Mouse (Mus musculus): ENCODE measurements around the gene Kera. TPM values are rescaled to one million over a fixed set of nuclear protein-coding genes. Genes with fewer than 3 reads are reported as not detected.

Kera gene
- 0.10 and 0.30 TPM in 2 replicates for polyA plus RNA-seq (2015; fragmentation: Nextera tagmentation; extraction: Ambion mirVana)

GRCm38 (mm10) chr10:97606579-97606978 is at the start of gene Kera:
TSS of gene Kera (plus strand) at chr10:97606879.
- Histone ChIP-seq H3K4me2 (no peak within 1 kb of the TSS), H3K27ac (replicated peaks) (no peak within 1 kb of the TSS), H3K9ac (no peak within 1 kb of the TSS), H3K36me3 (replicated peaks) (no peaks in the 10 kb centered on the region), H3K4me1 (replicated peaks) (no peaks in the 10 kb centered on the region), H3K9me3 (replicated peaks) (no peaks in the 10 kb centered on the region), H3K4me3 (replicated peaks) (no peak within 1 kb of the TSS), H3K27me3 (no peaks in the 10 kb centered on the region)
- ATAC-seq (ENCODE audit: insufficient read depth), result no peak
- WGBS (ENCODE audit: insufficient replicate concordance), result 48% methylated on average over 2 of the region's 2 CpGs

- 54% methylated on average over 10 of the region's 10 CpGs for WGBS (ENCODE audit: insufficient replicate concordance)
- Histone ChIP-seq H3K36me3 (replicated peaks) (no peaks in the 10 kb centered on the region), H3K9me3 (replicated peaks) (no peaks in the 10 kb centered on the region), H3K27me3 (no peaks in the 10 kb centered on the region), H3K4me3 (replicated peaks) (no peak within 1 kb of the TSS), H3K4me1 (replicated peaks) (no peaks in the 10 kb centered on the region), H3K9ac (no peak within 1 kb of the TSS), H3K27ac (replicated peaks) (no peak within 1 kb of the TSS), H3K4me2 (no peak within 1 kb of the TSS)
- no peak for ATAC-seq (ENCODE audit: insufficient read depth)
These were observed 41.5 kb upstream of the Kera start, which contains the start of gene Lum for GRCm38 (mm10) chr10:97564957-97565856. TSS of gene Lum (plus strand) at chr10:97565128.

- Histone ChIP-seq H3K9me3 (replicated peaks) (no peaks in the 10 kb centered on the region), H3K4me1 (replicated peaks) (no peaks in the 10 kb centered on the region), H3K4me3 (replicated peaks) (no peak overlapping the region), H3K9ac (no peak overlapping the region), H3K27ac (replicated peaks) (no peak overlapping the region), H3K27me3 (no peaks in the 10 kb centered on the region), H3K4me2 (no peak overlapping the region), H3K36me3 (replicated peaks) (no peaks in the 10 kb centered on the region)
- 46% methylated on average over 8 of the region's 8 CpGs for WGBS (ENCODE audit: insufficient replicate concordance)
- ATAC-seq (ENCODE audit: insufficient read depth), result no peak
These were observed 39.1 kb upstream of the Kera start for GRCm38 (mm10) chr10:97567489-97568135.

GRCm38 (mm10) chr10:97582543-97583231 is 24.0 kb upstream of the Kera start:
- no peak for ATAC-seq (ENCODE audit: insufficient read depth)

GRCm38 (mm10) chr10:97584176-97584575 is 22.5 kb upstream of the Kera start:
- H3K27me3 ChIP-seq, result no peaks in the 10 kb centered on the region
- no peak overlapping the region for H3K4me2 ChIP-seq
- no peak overlapping the region for H3K9ac ChIP-seq
- H3K27ac ChIP-seq (replicated peaks), result no peak overlapping the region
- WGBS (ENCODE audit: insufficient replicate concordance), result 36% methylated on average over 3 of the region's 3 CpGs
- H3K4me1 ChIP-seq (replicated peaks), result no peaks in the 10 kb centered on the region
- H3K4me3 ChIP-seq (replicated peaks), result no peak overlapping the region
- ATAC-seq (ENCODE audit: insufficient read depth), result no peak
- H3K9me3 ChIP-seq (replicated peaks), result no peaks in the 10 kb centered on the region
- H3K36me3 ChIP-seq (replicated peaks), result no peaks in the 10 kb centered on the region

More at GRCm38 (mm10) chr10:97582543-97583231, 24.0 kb upstream of the Kera start:
- Histone ChIP-seq H3K4me3 (replicated peaks) (no peak overlapping the region), H3K36me3 (replicated peaks) (no peaks in the 10 kb centered on the region), H3K27ac (replicated peaks) (no peak overlapping the region), H3K9ac (no peak overlapping the region), H3K9me3 (replicated peaks) (no peaks in the 10 kb centered on the region), H3K4me2 (no peak overlapping the region), H3K27me3 (no peaks in the 10 kb centered on the region), H3K4me1 (replicated peaks) (no peaks in the 10 kb centered on the region)
- WGBS (ENCODE audit: insufficient replicate concordance), result 62% methylated on average over 4 of the region's 4 CpGs

GRCm38 (mm10) chr10:97587159-97587558 is 19.5 kb upstream of the Kera start:
- Histone ChIP-seq H3K27me3 (no peaks in the 10 kb centered on the region), H3K36me3 (replicated peaks) (no peaks in the 10 kb centered on the region), H3K27ac (replicated peaks) (no peak overlapping the region), H3K4me3 (replicated peaks) (no peak overlapping the region), H3K4me1 (replicated peaks) (no peaks in the 10 kb centered on the region), H3K4me2 (no peak overlapping the region), H3K9ac (no peak overlapping the region), H3K9me3 (replicated peaks) (no peaks in the 10 kb centered on the region)
- no peak for ATAC-seq (ENCODE audit: insufficient read depth)
- 61% methylated on average over 5 of the region's 5 CpGs for WGBS (ENCODE audit: insufficient replicate concordance)

GRCm38 (mm10) chr10:97589574-97589973 is 17.1 kb upstream of the Kera start:
- no peak overlapping the region for H3K27ac ChIP-seq (replicated peaks)
- ATAC-seq (ENCODE audit: insufficient read depth), result no peak
- 66% methylated on average over 6 of the region's 6 CpGs for WGBS (ENCODE audit: insufficient replicate concordance)

GRCm38 (mm10) chr10:97591036-97591435 is 15.6 kb upstream of the Kera start:
- Histone ChIP-seq H3K4me3 (replicated peaks) (no peak overlapping the region), H3K27me3 (no peaks in the 10 kb centered on the region), H3K9ac (no peak overlapping the region), H3K9me3 (replicated peaks) (no peaks in the 10 kb centered on the region), H3K27ac (replicated peaks) (no peak overlapping the region), H3K36me3 (replicated peaks) (no peaks in the 10 kb centered on the region), H3K4me2 (no peak overlapping the region), H3K4me1 (replicated peaks) (no peaks in the 10 kb centered on the region)
- no peak for ATAC-seq (ENCODE audit: insufficient read depth)
- 35% methylated on average over 3 of the region's 3 CpGs for WGBS (ENCODE audit: insufficient replicate concordance)

More at GRCm38 (mm10) chr10:97589574-97589973, 17.1 kb upstream of the Kera start:
- Histone ChIP-seq H3K4me2 (no peak overlapping the region), H3K9ac (no peak overlapping the region), H3K27me3 (no peaks in the 10 kb centered on the region), H3K36me3 (replicated peaks) (no peaks in the 10 kb centered on the region), H3K4me3 (replicated peaks) (no peak overlapping the region), H3K9me3 (replicated peaks) (no peaks in the 10 kb centered on the region), H3K4me1 (replicated peaks) (no peaks in the 10 kb centered on the region)

GRCm38 (mm10) chr10:97591685-97592084 is 15.0 kb upstream of the Kera start:
- H3K36me3 ChIP-seq (replicated peaks), result no peaks in the 10 kb centered on the region
- no peak overlapping the region for H3K27ac ChIP-seq (replicated peaks)
- 63% methylated on average over 3 of the region's 3 CpGs for WGBS (ENCODE audit: insufficient replicate concordance)
- no peaks in the 10 kb centered on the region for H3K4me1 ChIP-seq (replicated peaks)
- no peaks in the 10 kb centered on the region for H3K27me3 ChIP-seq
- H3K9me3 ChIP-seq (replicated peaks), result no peaks in the 10 kb centered on the region
- no peak overlapping the region for H3K4me2 ChIP-seq
- H3K9ac ChIP-seq, result no peak overlapping the region
- H3K4me3 ChIP-seq (replicated peaks), result no peak overlapping the region
- no peak for ATAC-seq (ENCODE audit: insufficient read depth)

- H3K9me3 ChIP-seq (replicated peaks), result no peaks in the 10 kb centered on the region
These were observed 11.0 kb upstream of the Kera start for GRCm38 (mm10) chr10:97595680-97596079.

GRCm38 (mm10) chr10:97601744-97602143 is 4.9 kb upstream of the Kera start:
- Histone ChIP-seq H3K4me1 (replicated peaks) (no peaks in the 10 kb centered on the region), H3K4me3 (replicated peaks) (no peak overlapping the region), H3K9ac (no peak overlapping the region), H3K36me3 (replicated peaks) (no peaks in the 10 kb centered on the region), H3K27me3 (no peaks in the 10 kb centered on the region), H3K4me2 (no peak overlapping the region), H3K27ac (replicated peaks) (no peak overlapping the region), H3K9me3 (replicated peaks) (no peaks in the 10 kb centered on the region)
- 50% methylated on average over 4 of the region's 4 CpGs for WGBS (ENCODE audit: insufficient replicate concordance)
- ATAC-seq (ENCODE audit: insufficient read depth), result no peak

More at GRCm38 (mm10) chr10:97595680-97596079, 11.0 kb upstream of the Kera start:
- Histone ChIP-seq H3K4me2 (no peak overlapping the region), H3K36me3 (replicated peaks) (no peaks in the 10 kb centered on the region), H3K9ac (no peak overlapping the region), H3K27me3 (no peaks in the 10 kb centered on the region), H3K27ac (replicated peaks) (no peak overlapping the region), H3K4me1 (replicated peaks) (no peaks in the 10 kb centered on the region), H3K4me3 (replicated peaks) (no peak overlapping the region)
- no peak for ATAC-seq (ENCODE audit: insufficient read depth)
- WGBS (ENCODE audit: insufficient replicate concordance), result 65% methylated on average over 1 of the region's 1 CpGs

Data from liver, embryonic 15.5 days (tissue).